Mouse (Mus musculus) lung, adult 2 months (tissue): ENCODE results near the gene Rasa1.

Experiments
- CTCF ChIP-seq: fragments of 200-500 bp; IDR thresholded peaks from 2 replicates; pipeline ENCODE4 v1.5.1; 2011; ENCODE audit warnings: mild to moderate bottlenecking, low read length, control low read depth; ENCODE audit not compliant: insufficient read depth
- POLR2A ChIP-seq: fragments of 200-500 bp; IDR thresholded peaks from 2 replicates; pipeline ENCODE4 v1.6.1; 2011; ENCODE audit warnings: low read depth, mild to moderate bottlenecking, control low read depth, low read length, borderline replicate concordance; ENCODE audit errors: extremely low read depth

- TF ChIP-seq POLR2A (peak; percentile 87; the same call in 1 of the 2 replicates), CTCF (no peak)
Observed at GRCm38 (mm10) chr13:85288843-85289713, at the start of gene Rasa1.
